8 mouse cellular contexts compared by ENCODE assay signal in genomic region chr12:112516697-112517337, GRCm38 (mm10). TPM values are rescaled to one million over a fixed set of nuclear protein-coding genes. Genes with fewer than 3 reads are reported as not detected.
DNase-seq lines count a peak whose midpoint lies in the region; ATAC-seq lines count a peak whose summit lies in the region.

TSS of gene Tmem179 (minus strand) at chr12:112516747.

- peaks cover 19% of the 10 kb centered on the region for H3K27me3 ChIP-seq in forebrain, embryonic 12.5 days
- H3K27me3 ChIP-seq in hindbrain, embryonic 14.5 days (ENCODE audit: control insufficient read depth, insufficient read depth, low read length), result peaks cover 3% of the 10 kb centered on the region; the same call in 1 of the 2 replicates
- H3K27me3 ChIP-seq in midbrain, embryonic 12.5 days, result peaks cover 35% of the 10 kb centered on the region

- no peak within 1 kb of the TSS for H3K9ac ChIP-seq in forebrain, embryonic 12.5 days
- H3K9ac ChIP-seq in hindbrain, embryonic 14.5 days, result no peak within 1 kb of the TSS
- H3K9ac ChIP-seq in midbrain, embryonic 12.5 days (replicated peaks), result no peak within 1 kb of the TSS

- peaks cover 21% of the 10 kb centered on the region for H3K4me1 ChIP-seq in forebrain, embryonic 12.5 days
- H3K4me1 ChIP-seq in hindbrain, embryonic 14.5 days (replicated peaks; ENCODE audit: control insufficient read depth, insufficient read depth, low read length), result peaks cover 14% of the 10 kb centered on the region
- peaks cover 20% of the 10 kb centered on the region for H3K4me1 ChIP-seq in midbrain, embryonic 12.5 days

- peak; percentile 73 for ATAC-seq in forebrain, embryonic 12.5 days (ENCODE audit: low FRiP score)
- no peak for ATAC-seq in hindbrain, embryonic 14.5 days (ENCODE audit: low FRiP score)
- peak; percentile 60 for ATAC-seq in midbrain, embryonic 12.5 days (ENCODE audit: low FRiP score, low read depth)

- H3K9me3 ChIP-seq in forebrain, embryonic 12.5 days, result no peaks in the 10 kb centered on the region
- H3K9me3 ChIP-seq in hindbrain, embryonic 14.5 days (ENCODE audit: control insufficient read depth, low read length), result no peaks in the 10 kb centered on the region
- H3K9me3 ChIP-seq in midbrain, embryonic 12.5 days, result no peaks in the 10 kb centered on the region

- intact Hi-C loops in left cerebral cortex, postnatal 36 days (cut with DNase I), result no loop called here

- no peak within 1 kb of the TSS for H3K27ac ChIP-seq in forebrain, embryonic 12.5 days
- no peak within 1 kb of the TSS for H3K27ac ChIP-seq in hindbrain, embryonic 14.5 days
- peak within 1 kb of the TSS; percentile 26; the same call in 1 of the 2 replicates for H3K27ac ChIP-seq in midbrain, embryonic 12.5 days (replicated peaks)

- peak; percentile 59 for DNase-seq in 3134 (ENCODE audit: extremely low read depth, insufficient read length, low spot score)
- peak; percentile 97 for DNase-seq in R1 (ENCODE audit: low read depth, low spot score)
- peak; percentile 63 for DNase-seq in hindbrain, embryonic 14.5 days (ENCODE audit: low spot score)
- DNase-seq in left cerebral cortex, postnatal 36 days (ENCODE audit: low spot score in 2 of 2), result no peak
- no peak for DNase-seq in cerebellum, adult 9-11 months
- no peak for DNase-seq in ovary, adult 18-20 months (ENCODE audit: low spot score)

- H3K36me3 ChIP-seq in forebrain, embryonic 12.5 days (replicated peaks), result no peaks in the 10 kb centered on the region
- H3K36me3 ChIP-seq in hindbrain, embryonic 14.5 days (replicated peaks; ENCODE audit: control insufficient read depth, insufficient read depth), result no peaks in the 10 kb centered on the region
- no peaks in the 10 kb centered on the region for H3K36me3 ChIP-seq in midbrain, embryonic 12.5 days

- WGBS in forebrain, embryonic 12.5 days, result 11% methylated on average over 14 of the region's 14 CpGs
- WGBS in hindbrain, embryonic 14.5 days, result 14% methylated on average over 14 of the region's 14 CpGs
- WGBS in midbrain, embryonic 12.5 days, result 9% methylated on average over 14 of the region's 14 CpGs

- no peak within 1 kb of the TSS for H3K4me3 ChIP-seq in forebrain, embryonic 12.5 days (replicated peaks)
- no peak within 1 kb of the TSS for H3K4me3 ChIP-seq in hindbrain, embryonic 14.5 days (replicated peaks; ENCODE audit: low read length)
- no peak within 1 kb of the TSS for H3K4me3 ChIP-seq in midbrain, embryonic 12.5 days

- H3K4me2 ChIP-seq in forebrain, embryonic 12.5 days, result peak within 1 kb of the TSS; percentile 8; the same call in 1 of the 2 replicates
- H3K4me2 ChIP-seq in hindbrain, embryonic 14.5 days (replicated peaks), result peak within 1 kb of the TSS; percentile 33
- peak within 1 kb of the TSS; percentile 27 for H3K4me2 ChIP-seq in midbrain, embryonic 12.5 days (replicated peaks)

RNA-seq across cellular contexts. Expression of gene Tmem179, which starts in this region (rescaled TPM):
- polyA plus RNA-seq in forebrain, embryonic 12.5 days (2016; fragmentation: Nextera tagmentation; extraction: Ambion mirVana), result 10.7 and 11.5 TPM in 2 replicates
- 64.6 and 72.2 TPM in 2 replicates for polyA plus RNA-seq in hindbrain, embryonic 14.5 days (2014; fragmentation: Nextera tagmentation; extraction: Ambion mirVana)
- 100 to 1,000 TPM; 120 to 140 TPM for total RNA-seq in left cerebral cortex, postnatal 36 days (2021)
- polyA plus RNA-seq in midbrain, embryonic 12.5 days (2016; fragmentation: Nextera tagmentation; extraction: Ambion mirVana), result 9.7 and 12.0 TPM in 2 replicates

Comparison
In these comparisons a context has a peak if more than half of its experiments do, and no peak if none do; other contexts are left out.
1. DNase-seq: peak in 3134 (single experiment), R1 (single experiment) and hindbrain, embryonic 14.5 days (single experiment); none in left cerebral cortex, postnatal 36 days (0 of 2), cerebellum, adult 9-11 months (single experiment) and ovary, adult 18-20 months (single experiment).
2. Peak in every context shown above with its lines, with median percentiles within 50 percentile points of each other: H3K4me2 ChIP-seq.